Mouse (Mus musculus) midbrain, postnatal 0 days (tissue): Measurements from ENCODE around the gene Gm20696. TPM values are rescaled to one million over a fixed set of nuclear protein-coding genes. Genes with fewer than 3 reads are reported as not detected.

ENCODE experiments used
- ATAC-seq: fragments of 200-750 bp; cut with Nextera tagmentation; 2 replicates; pipeline ENCODE4 v1.8.0; 2017; ENCODE audit warnings: moderate number of reproducible peaks, mild to moderate bottlenecking, moderate TSS enrichment, moderate library complexity; ENCODE audit not compliant: low FRiP score
- DNase-seq: peaks from one replicate; pipeline ENCODE4 v3.0.0-alpha.2; 2015; ENCODE audit warnings: low spot score
- H3K27ac ChIP-seq: fragments of 300-500 bp; sonication (generic); 2 replicates; pipeline ENCODE4 v1.5.1; 2014; ENCODE audit warnings: low read depth, mild to moderate bottlenecking, low read length, mixed read lengths
- H3K27me3 ChIP-seq: fragments of 300-500 bp; sonication (generic); 2 replicates; pipeline ENCODE4 v1.6.1; 2014; ENCODE audit warnings: low read length, control low read depth, mixed read lengths; ENCODE audit not compliant: insufficient read depth
- H3K36me3 ChIP-seq: fragments of 300-500 bp; sonication (generic); 2 replicates; pipeline ENCODE4 v1.6.1; 2014; ENCODE audit warnings: low read length, control low read depth, mixed read lengths; ENCODE audit not compliant: insufficient read depth
- H3K4me1 ChIP-seq: fragments of 300-500 bp; sonication (generic); 2 replicates; pipeline ENCODE4 v1.6.1; 2014; ENCODE audit warnings: mild to moderate bottlenecking, control low read depth, antibody characterized with exemption, low read length, mixed read lengths; ENCODE audit not compliant: insufficient read depth
- H3K4me2 ChIP-seq: fragments of 300-500 bp; sonication (generic); 2 replicates; pipeline ENCODE4 v1.6.1; 2014; ENCODE audit warnings: low read depth, mild to moderate bottlenecking, low read length, mixed read lengths; ENCODE audit not compliant: poor library complexity, severe bottlenecking
- H3K4me3 ChIP-seq: fragments of 300-500 bp; sonication (generic); 2 replicates; pipeline ENCODE4 v1.5.1; 2014; ENCODE audit warnings: low read depth, mild to moderate bottlenecking, low read length, moderate library complexity
- H3K9ac ChIP-seq: fragments of 300-500 bp; sonication (generic); replicated peaks from 2 replicates; pipeline ENCODE4 v1.6.1; 2014; ENCODE audit warnings: mild to moderate bottlenecking, low read length, moderate library complexity, mixed read lengths; ENCODE audit not compliant: poor library complexity, severe bottlenecking
- H3K9me3 ChIP-seq: fragments of 300-500 bp; sonication (generic); 2 replicates; pipeline ENCODE4 v1.6.1; 2016; ENCODE audit warnings: low read length, control low read depth
- CTCF ChIP-seq: IDR thresholded peaks from 2 replicates; pipeline ENCODE4 v1.5.1; 2016; ENCODE audit warnings: antibody characterized with exemption, mild to moderate bottlenecking
- WGBS: fragments of 180-500 bp; shearing (Covaris S2); extraction: QIAGEN DNeasy Blood & Tissue Kit; methylation state at CpG from one replicate; pipeline ENCODE4 v1.1.7; 2014; 5-methylcytosine and 5-hydroxymethylcytosine counted together
- polyA plus RNA-seq: library from polyadenylated mRNA; unstranded; fragments of >200 nt; fragmentation: Nextera tagmentation; extraction: Ambion mirVana; gene quantifications from 2 replicates; pipeline ENCODE4 v1.2.1, GENCODE M21; 2015
- total RNA-seq: library from RNA; depleted of rRNA; stranded (reverse); fragments of >200 nt; gene quantifications from 2 replicates; pipeline ENCODE4 v1.2.3, GENCODE M21; 2014

The Gm20696 gene
- total and polyA plus RNA-seq, 2 experiments from 2014 or later, result 1.1 to 2.9 TPM

DNA sequence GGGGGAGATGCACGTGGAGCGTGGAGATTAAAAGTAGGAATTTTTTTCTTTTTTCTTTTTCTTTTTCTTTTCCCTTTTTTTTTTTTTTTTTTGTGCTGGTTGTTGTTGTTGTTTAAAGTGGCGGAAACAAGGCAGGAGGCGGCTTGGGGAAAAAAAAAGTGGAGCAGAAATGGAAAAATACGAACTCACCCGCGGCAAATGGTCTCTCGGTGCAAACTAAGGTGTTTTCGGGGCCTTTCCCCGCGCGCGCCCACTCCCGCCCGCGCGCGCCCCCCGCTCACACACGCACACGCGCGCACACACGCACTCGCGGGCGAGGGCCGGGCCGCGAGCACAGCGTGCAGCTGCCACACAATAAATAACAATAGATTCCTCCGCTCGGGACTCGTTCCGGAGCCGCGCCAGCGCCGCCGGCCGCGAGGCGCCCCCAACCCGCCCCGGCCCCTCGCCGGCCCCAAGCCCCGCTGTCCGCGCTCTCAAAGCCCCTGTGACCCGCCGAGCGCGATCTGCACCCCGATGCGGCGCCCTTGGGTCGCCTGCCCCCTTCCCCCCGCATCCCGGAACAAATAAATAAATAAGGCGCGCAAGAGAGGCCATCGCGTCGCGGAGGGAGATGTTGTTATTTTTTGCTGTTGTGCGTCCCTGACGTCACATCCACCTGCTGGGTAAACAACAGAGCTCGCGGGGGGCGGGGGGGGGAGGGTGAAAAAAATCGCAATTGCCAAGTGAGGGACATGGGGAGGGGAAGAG, 144.1 kb downstream of the Gm20696 start, which contains the start of gene Foxp1:
Gene Foxp1 (minus strand): TSS at position 363 of the 750 bp plus-strand sequence.
- Histone ChIP-seq H3K27ac (peak within 1 kb of the TSS; percentile 87), H3K9me3 (no peaks in the 10 kb centered on the region), H3K9ac (peak within 1 kb of the TSS; percentile 60), H3K27me3 (no peaks in the 10 kb centered on the region), H3K4me3 (peak within 1 kb of the TSS; percentile 46), H3K4me2 (peak within 1 kb of the TSS; percentile 100), H3K36me3 (no peaks in the 10 kb centered on the region), H3K4me1 (no peaks in the 10 kb centered on the region)
- ATAC-seq (peak; percentile 73), DNase-seq (peak; percentile 90)
- WGBS, result 1% methylated on average over 58 of the region's 72 CpGs
- TF ChIP-seq CTCF, result no peak

DNA sequence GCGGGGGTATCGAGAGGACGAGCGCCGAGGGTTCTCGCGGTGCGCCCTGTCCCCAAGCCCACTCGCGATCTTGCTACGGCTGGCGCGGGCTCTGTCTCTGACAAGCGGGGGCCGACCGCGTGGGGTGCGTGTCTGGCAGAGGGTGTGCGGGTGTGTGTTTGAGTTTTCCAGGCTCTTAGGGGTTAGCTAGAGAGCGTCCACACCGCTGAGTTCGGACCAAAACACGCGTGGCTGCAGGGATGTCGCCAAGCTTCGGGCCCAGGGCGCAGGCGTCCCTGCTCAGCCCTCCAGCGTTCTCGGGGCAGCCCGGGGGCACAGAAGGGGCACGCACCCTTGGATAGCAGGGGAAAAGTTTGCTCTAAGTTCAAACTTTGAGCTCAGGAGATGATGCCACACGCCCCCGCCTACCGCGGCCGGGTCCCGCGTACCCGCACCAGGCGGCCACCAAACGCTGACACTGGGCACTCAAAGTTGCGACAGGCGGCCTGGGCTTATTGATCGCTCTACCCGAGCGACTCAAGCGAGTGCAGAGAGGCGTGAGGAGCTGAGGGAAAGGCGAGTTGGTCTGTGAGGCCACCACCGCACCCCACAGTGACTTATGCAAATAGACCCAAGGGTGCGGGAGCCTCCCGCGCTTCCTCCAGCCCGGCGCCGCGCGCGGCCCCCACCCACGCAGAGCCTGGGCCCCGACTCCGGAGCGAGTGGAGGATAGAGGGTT, 144.8 kb downstream of the Gm20696 start:
- peak overlapping the region; percentile 100 for H3K4me2 ChIP-seq

DNA sequence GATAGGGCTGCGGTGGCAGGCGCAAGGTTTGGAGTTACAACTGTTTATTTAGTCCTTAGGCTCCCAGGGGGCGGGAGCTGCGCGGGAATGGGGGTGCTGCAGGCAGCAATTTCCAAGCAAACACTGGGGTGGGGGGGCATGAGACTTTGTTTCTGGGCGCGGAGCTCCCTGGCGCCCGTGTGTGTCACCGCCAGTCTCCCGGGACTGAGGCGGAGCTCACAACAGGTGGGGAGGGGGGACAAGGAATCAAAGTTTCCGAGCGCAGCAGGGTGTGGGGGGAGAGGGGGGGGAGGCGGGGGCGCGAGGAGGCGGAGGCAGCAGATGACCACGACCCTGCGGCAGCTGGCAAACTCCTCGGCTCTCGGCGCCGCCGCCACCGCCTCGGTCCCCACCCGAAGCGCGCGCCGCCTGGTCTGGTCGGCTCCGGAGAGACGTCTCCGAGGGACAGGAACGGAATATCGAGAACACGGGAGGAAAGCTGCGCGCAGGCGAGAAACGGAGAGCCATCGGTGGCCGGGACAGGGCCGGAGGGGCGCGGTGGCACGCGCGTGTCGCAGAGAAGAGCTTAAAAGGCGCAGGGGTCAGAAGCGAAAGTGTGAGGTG, 145.5 kb downstream of the Gm20696 start:
- Histone ChIP-seq H3K4me1 (no peaks in the 10 kb centered on the region), H3K4me2 (peak overlapping the region; percentile 100), H3K36me3 (no peaks in the 10 kb centered on the region), H3K27me3 (no peaks in the 10 kb centered on the region), H3K9ac (peak overlapping the region; percentile 60), H3K27ac (peak overlapping the region; percentile 87), H3K9me3 (no peaks in the 10 kb centered on the region), H3K4me3 (peak overlapping the region; percentile 46)
- WGBS, result under 1% methylated on average over 48 of the region's 54 CpGs
- no peak for TF ChIP-seq CTCF
- peak; percentile 54 for DNase-seq
- peak; percentile 55 for ATAC-seq

More for the DNA sequence above, 144.8 kb downstream of the Gm20696 start:
- WGBS, result under 1% methylated on average over 64 of the region's 64 CpGs
- peak overlapping the region; percentile 60 for H3K9ac ChIP-seq
- H3K27ac ChIP-seq, result peak overlapping the region; percentile 87
- TF ChIP-seq CTCF, result no peak
- DNase-seq (peak; percentile 18), ATAC-seq (peak; percentile 31; the same call in 1 of the 2 replicates)
- no peaks in the 10 kb centered on the region for H3K4me1 ChIP-seq
- no peaks in the 10 kb centered on the region for H3K36me3 ChIP-seq
- H3K9me3 ChIP-seq, result no peaks in the 10 kb centered on the region
- no peaks in the 10 kb centered on the region for H3K27me3 ChIP-seq
- peak overlapping the region; percentile 46 for H3K4me3 ChIP-seq

GRCm38 (mm10) chr6:99520676-99521037, 145.9 kb downstream of the Gm20696 start:
- peak; percentile 48; the same call in 1 of the 2 replicates for ATAC-seq
- WGBS, result 0% methylated on average over 17 of the region's 27 CpGs

DNA sequence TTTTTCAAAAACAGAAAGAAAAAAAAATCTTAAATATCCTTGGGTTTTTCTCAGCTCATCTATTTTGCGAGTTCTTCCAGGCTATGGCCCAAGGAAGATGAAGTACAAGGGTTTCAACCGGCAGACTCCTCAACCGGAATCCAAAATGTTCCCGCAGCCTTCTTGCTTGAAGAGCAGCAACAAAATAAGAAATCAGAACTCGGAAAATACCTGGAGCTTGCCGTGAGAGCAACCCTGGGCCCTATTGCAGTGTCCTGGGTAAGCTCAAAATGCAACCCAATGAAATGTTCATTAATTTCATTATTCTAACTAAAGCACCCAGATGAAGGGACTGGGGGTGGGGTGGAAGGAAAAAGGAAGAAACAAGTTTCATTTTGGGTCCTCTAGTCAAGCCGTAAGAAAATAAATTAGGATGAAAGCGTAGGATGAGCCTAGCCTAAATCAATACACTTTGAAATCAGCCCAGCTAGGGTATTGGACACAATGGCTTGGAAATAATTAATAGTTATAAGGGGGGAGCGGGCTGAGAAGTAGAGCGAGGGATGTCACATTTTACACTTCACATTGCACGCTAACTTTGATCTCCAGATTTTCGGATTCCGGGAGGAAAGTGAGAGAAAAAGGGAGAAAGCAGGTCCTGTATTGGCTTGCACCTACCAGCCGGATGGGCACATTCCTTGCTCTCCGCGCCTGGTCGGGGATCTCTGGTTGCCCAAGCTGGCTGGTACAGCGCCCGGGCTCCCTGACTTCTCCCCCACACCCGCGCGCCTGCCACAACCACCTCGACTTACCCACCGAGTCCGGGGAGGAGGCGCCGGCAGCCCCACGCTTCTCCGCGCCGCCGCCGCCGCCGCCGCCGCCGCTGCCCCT, 146.6 kb downstream of the Gm20696 start:
- Histone ChIP-seq H3K4me3 (peak overlapping the region; percentile 46), H3K27me3 (no peaks in the 10 kb centered on the region), H3K27ac (peak overlapping the region; percentile 43), H3K9me3 (no peaks in the 10 kb centered on the region), H3K36me3 (no peaks in the 10 kb centered on the region), H3K4me1 (no peaks in the 10 kb centered on the region), H3K4me2 (peak overlapping the region; percentile 100), H3K9ac (peak overlapping the region; percentile 60)
- 6% methylated on average over 29 of the region's 38 CpGs for WGBS
- TF ChIP-seq CTCF, result no peak
- ATAC-seq (no peak), DNase-seq (peak; percentile 24)

More at GRCm38 (mm10) chr6:99520676-99521037, 145.9 kb downstream of the Gm20696 start:
- no peaks in the 10 kb centered on the region for H3K9me3 ChIP-seq
- no peak for DNase-seq
- H3K4me3 ChIP-seq, result peak overlapping the region; percentile 46
- no peaks in the 10 kb centered on the region for H3K36me3 ChIP-seq
- peak overlapping the region; percentile 60 for H3K9ac ChIP-seq
- H3K4me2 ChIP-seq, result peak overlapping the region; percentile 100
- H3K27ac ChIP-seq, result peak overlapping the region; percentile 87
- H3K4me1 ChIP-seq, result no peaks in the 10 kb centered on the region
- no peak for TF ChIP-seq CTCF
- no peaks in the 10 kb centered on the region for H3K27me3 ChIP-seq
